Mouse (Mus musculus) myocyte (in vitro differentiated cells): Measurements from ENCODE around the gene Procr.

ENCODE experiments used
- CEBPB ChIP-seq: IDR thresholded peaks from 2 replicates; pipeline ENCODE4 v1.6.1; 2011; ENCODE audit warnings: mild to moderate bottlenecking, moderate library complexity; ENCODE audit not compliant: poor library complexity, insufficient read depth, severe bottlenecking
- E2F4 ChIP-seq: IDR thresholded peaks from one replicate; pipeline ENCODE4 v1.6.1; 2011; ENCODE audit warnings: mild to moderate bottlenecking, control low read depth, moderate library complexity; ENCODE audit not compliant: insufficient read depth
- MAX ChIP-seq: IDR thresholded peaks from one replicate; pipeline ENCODE4 v1.6.1; 2011; ENCODE audit warnings: low read depth, mild to moderate bottlenecking, control low read depth
- MYOD1 ChIP-seq, 3 experiments: IDR thresholded peaks; one replicate each; pipeline ENCODE4 v1.6.1; 2011; ENCODE audit warnings: control low read depth in 2 of 3, low read depth in 2 of 3, mild to moderate bottlenecking in 2 of 3, moderate library complexity in 1 of 3; ENCODE audit not compliant: insufficient read length in 2 of 3, control insufficient read depth in 1 of 3
- MYOG ChIP-seq, 3 experiments: IDR thresholded peaks; one replicate each; pipeline ENCODE4 v1.6.1; 2011; ENCODE audit warnings: control low read depth in 2 of 3, low read depth in 2 of 3, mild to moderate bottlenecking in 2 of 3; ENCODE audit not compliant: insufficient read length in 2 of 3, control insufficient read depth in 1 of 3, insufficient read depth in 1 of 3
- POLR2A ChIP-seq: IDR thresholded peaks from one replicate; pipeline ENCODE4 v1.6.1; 2011; ENCODE audit warnings: low read depth, mild to moderate bottlenecking, control low read depth, moderate library complexity; ENCODE audit not compliant: insufficient read length
- POLR2AphosphoS2 ChIP-seq: IDR thresholded peaks from one replicate; pipeline ENCODE4 v1.6.1; 2011; ENCODE audit warnings: low read depth, control low read depth; ENCODE audit not compliant: insufficient read length
- TCF12 ChIP-seq: IDR thresholded peaks from one replicate; pipeline ENCODE4 v1.6.1; 2011; ENCODE audit warnings: mild to moderate bottlenecking, control low read depth; ENCODE audit not compliant: poor library complexity, insufficient read depth, severe bottlenecking
- USF1 ChIP-seq: IDR thresholded peaks from one replicate; pipeline ENCODE4 v1.6.1; 2011; ENCODE audit warnings: low read depth, mild to moderate bottlenecking, control low read depth, moderate library complexity

DNA sequence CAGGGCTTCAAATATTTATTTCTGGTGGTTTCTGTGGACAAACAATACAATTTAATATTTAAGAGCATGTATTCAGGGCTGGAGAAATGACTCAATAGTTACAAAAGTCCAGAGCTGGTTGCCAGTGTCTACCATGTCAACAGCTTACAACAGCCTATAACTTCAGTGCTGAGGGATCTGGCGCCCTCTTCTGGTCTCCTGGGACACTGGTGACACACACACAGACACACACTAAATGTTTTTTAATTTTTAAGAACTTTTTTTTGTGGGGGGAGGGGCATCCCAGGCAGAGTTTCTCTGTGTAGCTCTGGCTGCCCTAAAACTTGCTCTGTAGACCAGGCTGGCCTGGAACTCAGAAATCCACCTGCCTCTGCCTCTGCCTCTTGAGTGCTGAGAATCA lies 4.8 kb downstream of the Procr start:
- TF ChIP-seq POLR2AphosphoS2 = no peak
- no peak for TF ChIP-seq CEBPB
- TF ChIP-seq POLR2A = no peak
- no peak for TF ChIP-seq MYOG (IDR thresholded peaks at IDR 0.05; ENCODE audit: control insufficient read depth in 1 of 3, insufficient read depth in 1 of 3, insufficient read length in 2 of 3, low read depth in 2 of 3)
- no peak for TF ChIP-seq USF1
- TF ChIP-seq TCF12 = no peak
- no peak for TF ChIP-seq E2F4
- TF ChIP-seq MAX = no peak
- TF ChIP-seq MYOD1 (IDR thresholded peaks at IDR 0.05; ENCODE audit: control insufficient read depth in 1 of 3, insufficient read length in 2 of 3, low read depth in 2 of 3) = no peak
